Mouse (Mus musculus) megakaryocyte progenitor cell, adult 5-6 weeks (primary cell): ENCODE measurements around the gene Cdk14. TPM values are rescaled to one million over a fixed set of nuclear protein-coding genes. Genes with fewer than 3 reads are reported as not detected.
"Not testable (repeated sequence)": the region's sequence is repeated elsewhere in the genome, so short reads cannot be mapped to it uniquely, and the experiment has no call there.

Experiments used
- ATAC-seq: replicated peaks from 2 replicates; pipeline ENCODE4 v1.8.0; 2016; ENCODE audit warnings: mild to moderate bottlenecking, moderate TSS enrichment, inconsistent platforms; ENCODE audit not compliant: poor library complexity
- total RNA-seq, 2 experiments: library from RNA; stranded (forward) in 1 of 2; stranded (reverse) in 1 of 2; fragments of 157-497, 149-512 nt in 1 of 2; fragments of 200-1000 nt in 1 of 2; gene quantifications; 2 replicates each; pipeline versions ENCODE4 v1.2.3 to v1.2.4; 2015 to 2017

Cdk14 gene
- total RNA-seq, 2 experiments from 2014 or later: 0.25 to 1.7 TPM

DNA sequence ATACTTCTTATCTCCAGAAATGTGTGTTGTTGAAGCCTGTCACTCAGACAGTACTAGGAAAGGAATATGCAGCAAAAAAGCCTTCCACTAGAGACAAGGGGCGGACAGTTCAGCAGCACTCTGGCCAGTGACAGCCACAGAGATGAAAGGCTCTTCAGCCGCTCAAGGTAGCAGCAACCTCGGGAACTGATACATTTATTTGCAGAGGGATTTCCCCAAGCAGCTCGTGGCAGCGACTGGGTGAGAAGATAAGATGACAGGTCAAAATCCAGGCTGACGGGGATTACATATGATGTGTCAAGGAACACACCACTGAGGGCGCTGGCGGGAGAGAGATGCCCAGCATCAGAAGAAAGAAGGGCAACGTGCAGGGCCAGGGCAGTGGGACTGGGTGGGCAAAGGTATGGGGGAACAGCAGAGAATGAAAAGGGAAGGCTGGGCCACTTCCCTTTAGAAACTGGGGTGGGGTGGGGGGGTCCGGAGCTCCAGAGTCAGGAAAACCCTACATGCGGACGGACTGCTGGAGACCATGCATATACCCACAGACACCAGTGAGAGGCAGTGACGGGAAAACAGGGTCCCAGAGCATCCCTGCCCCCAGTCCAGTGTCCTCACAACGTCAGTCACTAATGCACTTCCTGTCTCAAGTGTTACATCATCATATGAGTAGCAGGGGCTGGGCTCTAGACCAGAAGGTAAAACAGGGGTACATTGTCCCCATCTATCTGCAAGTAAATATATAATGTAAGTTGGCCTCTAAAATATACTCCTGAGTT lies 51.5 kb downstream of the Cdk14 start:
- ATAC-seq: no peak

DNA sequence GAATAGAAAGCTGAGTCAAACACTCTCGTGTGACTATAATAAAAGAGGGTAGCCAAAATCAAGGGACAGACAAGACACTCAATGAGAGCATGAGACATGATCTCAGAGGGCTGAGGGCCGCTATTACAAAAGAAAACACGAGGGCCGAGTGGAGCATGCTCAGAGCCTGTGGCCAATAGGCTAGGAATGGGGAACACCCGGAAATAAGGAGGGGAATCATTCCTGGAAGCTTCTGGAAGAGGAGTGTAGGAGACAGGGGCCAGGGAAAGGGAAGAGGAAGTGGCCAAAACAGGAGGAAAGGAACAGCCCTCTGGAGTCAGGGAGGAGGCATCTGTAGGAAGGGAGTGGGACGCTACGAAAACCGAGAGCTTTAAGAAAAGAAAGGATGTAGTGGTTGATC lies 52.6 kb downstream of the Cdk14 start:
- no peak for ATAC-seq

DNA sequence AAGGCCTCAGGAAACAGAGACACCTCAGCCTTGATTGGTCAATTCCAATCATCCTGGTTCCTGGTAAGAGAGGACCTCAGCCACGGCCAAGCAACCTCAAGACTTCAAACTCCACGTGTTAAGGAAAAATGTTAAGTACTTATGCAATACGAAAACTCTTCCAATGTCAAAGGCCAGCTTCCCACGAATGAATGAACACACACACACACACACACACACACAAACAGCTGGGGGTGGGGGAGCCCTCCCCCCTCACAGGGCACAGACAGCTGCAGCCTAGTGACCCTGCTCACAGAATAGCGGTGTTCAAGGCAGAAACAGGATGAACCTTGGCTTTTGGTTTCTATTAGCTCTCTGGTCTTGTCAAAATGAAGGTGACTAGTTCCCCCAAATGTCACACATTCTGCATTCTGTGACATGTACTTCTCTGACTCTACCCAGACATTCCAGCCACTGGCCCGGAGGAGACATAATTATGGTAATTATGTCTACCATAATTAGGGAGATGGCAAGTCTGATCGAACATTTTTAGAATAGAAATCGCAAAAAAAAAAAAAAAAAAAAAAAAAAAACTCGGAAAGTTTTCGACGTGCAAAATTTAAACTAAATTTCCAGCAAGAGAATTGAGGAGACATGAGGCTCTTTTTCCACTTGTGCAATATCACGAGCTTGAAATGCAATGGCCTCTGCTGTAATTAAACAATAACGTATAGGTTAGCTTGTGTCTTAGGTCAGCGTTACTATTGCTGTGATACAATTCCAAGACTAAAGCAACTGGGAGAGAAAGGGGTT lies 54.6 kb downstream of the Cdk14 start:
- no peak for ATAC-seq

DNA sequence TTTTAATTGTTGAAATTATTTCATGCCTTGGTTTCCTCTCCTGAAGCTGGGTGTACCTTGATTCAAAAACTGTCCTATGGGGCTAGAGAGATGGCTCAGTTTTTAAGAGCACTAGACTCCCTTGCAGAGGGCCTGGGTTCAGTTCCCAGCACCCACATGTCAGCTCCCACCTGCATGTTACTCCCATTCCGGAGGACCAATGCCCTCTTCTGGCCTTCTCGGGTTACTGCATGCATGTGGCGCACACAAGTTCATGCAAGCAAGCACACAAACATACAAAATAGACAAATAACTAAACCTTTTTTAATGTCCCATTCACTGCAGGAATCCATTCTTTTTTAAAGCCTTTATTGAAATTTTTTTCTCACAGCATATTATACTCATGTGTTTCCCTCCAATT lies 58.4 kb downstream of the Cdk14 start:
- ATAC-seq: no peak

DNA sequence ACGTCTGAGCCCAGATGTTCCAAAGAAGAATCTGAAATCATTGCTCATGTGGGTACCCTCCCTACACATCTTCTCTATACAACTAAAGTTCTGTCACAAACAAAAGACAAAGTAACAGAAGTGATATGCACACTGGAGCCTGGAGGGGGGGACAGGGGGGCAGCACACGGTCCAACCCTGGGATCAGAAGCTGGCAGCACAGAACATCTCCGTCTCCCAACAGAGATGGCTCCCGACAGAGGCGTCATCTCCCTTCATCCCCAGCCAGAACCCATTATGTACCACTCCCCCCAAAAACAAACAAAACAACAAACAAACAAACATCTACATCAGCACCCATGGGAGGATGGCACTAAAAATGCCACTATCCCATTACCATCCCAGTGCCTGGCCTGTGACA lies 59.8 kb downstream of the Cdk14 start:
- ATAC-seq: no peak

DNA sequence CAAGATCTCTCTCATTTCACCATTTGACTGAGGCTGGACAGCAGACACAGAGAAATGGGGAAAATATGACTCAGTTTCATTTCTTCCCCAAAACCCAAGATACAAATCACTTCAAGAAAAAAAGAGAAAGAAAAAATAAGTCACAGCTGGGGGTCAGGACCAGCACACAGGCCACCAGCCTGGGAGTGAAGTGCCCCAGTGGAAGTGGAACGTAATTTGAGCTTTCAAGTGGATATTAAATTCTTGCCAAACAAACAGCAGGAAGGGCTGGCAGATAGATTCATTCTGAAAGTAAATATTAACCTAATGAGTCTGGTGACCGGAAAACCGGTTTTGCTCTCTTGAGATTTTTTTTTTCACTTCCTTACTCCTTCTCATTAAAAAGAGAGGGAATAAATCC lies 60.2 kb downstream of the Cdk14 start:
- no peak for ATAC-seq

DNA sequence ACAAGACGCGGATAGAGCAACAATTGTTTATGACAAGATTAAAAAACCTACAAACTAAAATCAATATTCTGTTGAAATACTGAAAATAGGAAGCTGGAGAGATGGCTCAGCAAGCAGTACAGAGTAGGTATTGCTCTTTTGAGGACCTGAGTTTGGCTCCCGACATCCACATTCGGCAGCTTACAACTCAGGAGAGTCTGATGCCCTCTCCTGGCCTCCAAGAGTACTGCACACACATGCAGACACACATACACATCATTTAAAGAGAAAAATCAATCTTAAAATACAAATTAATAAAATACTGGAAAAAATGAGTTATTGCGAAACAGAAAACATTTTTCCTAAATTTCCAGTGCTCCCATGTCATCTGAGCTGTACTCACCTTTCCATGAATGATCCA lies 60.7 kb downstream of the Cdk14 start:
- no peak for ATAC-seq

DNA sequence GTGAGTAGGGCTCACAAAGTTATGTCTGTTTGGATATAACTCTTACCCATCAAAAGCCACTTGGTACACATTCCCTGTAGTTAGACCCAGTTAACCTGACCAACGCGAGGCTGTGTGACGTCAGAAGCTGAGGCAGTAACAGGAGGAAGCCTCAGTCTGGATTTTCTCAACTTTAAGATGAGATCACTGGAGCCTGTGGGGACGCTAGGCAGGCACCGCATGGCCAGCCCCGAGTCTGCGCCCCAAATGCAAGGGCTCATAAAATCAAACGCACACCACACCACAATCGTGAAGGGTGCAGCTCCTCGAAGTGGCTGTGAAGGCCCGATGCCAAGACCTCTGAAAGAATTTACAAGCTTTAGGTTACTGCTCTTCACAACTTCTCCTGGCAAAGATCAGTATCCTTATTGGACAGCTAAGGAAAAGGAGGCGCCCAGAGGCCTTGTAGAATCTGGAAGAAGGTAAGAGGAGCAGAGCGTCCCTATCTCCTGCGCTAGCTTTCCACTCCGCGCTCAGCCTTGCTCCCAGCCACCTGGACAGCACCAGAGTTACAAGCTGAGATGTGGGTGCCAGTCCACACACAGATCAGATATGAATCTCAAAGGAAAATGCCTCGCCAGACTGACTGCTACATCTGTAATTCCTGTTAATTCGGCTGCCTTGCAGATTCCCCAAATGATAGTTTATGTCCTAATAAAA lies 61.9 kb downstream of the Cdk14 start:
- ATAC-seq: no peak

DNA sequence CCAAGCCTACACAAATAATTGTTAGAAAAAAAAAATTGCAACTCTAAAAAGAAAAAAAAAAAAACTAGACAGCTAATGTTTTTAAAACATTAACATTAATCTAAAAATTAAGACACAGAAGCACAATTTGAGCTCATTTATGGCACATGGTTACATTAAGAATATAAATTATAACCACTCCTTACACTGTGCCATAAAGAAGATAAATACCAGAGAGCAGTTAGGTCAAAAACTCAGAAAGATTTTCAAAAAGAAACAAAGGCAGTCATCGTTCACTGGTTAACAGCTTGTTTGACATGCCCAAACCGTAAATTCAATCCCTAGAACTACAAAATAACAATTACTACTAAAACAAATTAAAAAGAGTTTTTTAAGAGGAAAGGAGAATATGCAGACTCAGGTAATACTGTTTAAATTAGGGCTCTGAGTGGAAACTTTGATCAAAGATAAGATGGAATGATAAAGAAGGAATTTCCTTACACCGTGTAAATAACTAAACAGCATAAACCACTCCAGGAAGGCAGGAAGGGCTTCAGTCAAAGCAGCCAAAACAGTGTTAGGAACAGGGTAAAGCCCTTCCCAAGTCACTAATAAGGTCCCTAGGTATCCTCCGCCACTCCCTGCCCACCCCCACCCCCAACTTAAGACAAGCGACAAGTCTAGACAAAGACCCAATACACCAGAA lies 65.3 kb downstream of the Cdk14 start:
- ATAC-seq: no peak

DNA sequence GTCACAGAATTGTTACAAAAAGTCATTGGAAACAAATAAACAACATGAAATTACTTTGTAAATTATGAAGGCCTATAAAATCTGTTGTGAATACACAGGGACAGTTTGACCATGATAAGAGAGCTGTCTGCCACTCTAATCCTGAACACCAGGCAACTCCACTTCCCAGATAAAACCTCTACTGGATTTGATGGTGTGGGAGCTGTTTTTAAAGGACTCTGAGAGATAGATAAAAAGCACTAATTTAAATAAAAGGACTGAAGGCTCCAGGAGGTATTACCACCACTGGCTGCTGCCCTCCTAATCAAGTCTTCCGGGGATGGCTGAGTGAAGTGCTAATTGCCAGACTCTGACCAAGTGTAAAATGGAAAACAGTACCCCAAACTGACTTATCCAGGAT lies 66.2 kb downstream of the Cdk14 start:
- no peak for ATAC-seq

DNA sequence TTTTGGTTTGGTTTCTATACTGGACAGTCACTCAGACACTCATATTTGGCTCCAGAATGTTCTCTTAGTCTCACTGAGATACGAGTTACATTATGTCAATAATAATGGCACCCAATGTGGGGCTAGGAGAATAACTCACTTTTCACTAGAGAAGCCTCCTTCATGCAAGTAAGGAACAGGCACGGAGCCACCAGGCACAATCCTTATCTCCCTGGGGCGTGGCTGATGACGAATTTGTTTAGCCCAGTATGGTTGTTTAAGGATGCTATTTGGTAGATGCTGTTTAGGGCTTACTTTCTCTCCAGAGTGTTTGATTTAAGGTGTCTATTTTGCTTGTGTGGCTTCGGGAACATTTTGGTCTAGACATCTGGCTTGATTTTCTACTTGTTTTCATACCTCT lies 75.5 kb downstream of the Cdk14 start:
- no peak for ATAC-seq

DNA sequence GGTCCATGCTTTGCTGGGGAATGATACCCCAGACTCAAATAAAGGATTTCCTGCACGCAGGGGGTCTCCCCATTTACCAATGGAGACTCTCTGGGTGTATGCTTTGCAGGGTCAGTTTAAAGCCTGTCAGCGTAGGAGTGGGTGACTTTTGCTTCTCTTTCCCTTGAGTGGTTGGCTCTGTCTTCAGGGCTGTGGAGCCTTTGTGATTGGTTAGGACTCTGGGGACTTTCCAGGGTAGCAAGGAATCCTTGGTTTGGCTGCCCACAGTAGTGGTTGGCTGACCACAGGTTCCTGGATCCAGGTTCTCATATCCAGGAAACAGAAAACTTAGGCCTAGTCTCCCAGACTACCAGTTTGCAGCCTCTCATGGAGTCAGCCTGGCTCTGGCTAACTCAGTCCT lies 76.4 kb downstream of the Cdk14 start:
- ATAC-seq: no peak

DNA sequence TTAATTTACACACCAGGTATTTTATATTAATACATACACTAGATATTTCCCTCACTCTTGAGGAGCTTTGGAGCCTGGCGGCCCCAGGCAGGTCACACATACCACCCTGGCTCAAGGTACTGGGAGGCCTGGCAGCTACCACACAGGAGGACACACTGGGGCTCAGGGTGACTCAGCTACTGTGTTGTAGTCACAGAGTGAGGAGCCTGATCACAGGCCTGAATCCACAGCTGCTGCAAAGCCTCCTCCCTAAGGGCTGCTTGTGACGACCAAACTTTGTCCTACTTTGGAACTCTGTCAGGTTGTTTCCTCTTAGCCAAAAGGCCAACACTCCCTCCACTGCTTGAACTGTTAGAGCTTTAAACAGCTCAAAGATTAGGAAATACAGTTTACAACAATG lies 76.8 kb downstream of the Cdk14 start:
- no peak for ATAC-seq

DNA sequence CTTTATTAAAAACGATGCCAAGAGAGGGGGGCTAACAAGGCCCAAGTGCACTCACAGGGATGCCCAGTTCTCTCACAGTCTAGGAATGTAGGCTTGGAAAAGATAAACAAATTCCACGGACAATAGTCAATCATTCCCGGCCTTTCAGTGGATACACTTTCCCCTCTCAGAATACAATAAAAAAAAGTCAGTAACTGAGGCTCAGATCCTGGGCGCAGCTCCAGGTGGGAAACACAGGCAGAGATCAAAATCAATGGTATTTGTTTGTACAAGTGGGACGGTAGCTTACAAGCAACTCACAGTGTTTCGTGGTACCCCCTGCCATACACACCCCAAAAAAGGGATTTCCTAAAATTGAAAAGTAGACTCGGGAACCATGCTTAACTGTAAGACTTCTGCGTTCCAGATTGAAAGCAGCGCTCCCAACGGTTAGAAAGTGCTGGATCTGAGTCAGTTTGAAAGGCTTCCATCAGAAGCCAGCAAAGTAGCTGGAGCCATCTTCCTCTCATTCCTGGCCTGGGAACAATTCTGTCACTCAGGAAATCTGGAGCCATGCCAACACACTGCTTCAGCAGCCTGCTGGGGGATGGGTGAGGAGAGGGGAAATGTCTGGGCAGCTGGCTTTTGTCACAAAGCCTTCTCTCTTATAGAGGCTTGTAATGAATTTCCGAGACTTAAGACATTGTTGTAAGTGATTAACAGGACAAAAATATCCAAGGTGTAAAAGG lies 77.5 kb downstream of the Cdk14 start:
- no peak for ATAC-seq

DNA sequence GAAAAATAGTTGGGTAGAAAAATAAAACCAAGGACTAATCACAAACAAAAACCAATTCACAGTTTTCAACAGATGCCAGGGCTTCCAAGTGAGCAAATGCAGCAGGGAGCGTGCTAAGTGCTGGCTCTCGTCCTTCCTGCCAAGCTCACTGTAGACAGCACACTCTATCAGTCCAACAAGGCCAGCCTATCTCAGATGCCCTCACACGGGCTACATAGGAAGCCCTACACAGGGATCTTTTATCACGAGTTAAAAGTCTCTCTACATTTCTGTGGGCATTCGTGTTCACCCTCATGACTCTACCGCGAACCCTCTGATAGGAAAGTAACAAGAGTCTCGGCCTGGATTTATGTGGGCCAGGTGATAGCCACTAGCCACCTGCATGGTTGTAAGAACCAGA lies 78.5 kb downstream of the Cdk14 start:
- no peak for ATAC-seq

DNA sequence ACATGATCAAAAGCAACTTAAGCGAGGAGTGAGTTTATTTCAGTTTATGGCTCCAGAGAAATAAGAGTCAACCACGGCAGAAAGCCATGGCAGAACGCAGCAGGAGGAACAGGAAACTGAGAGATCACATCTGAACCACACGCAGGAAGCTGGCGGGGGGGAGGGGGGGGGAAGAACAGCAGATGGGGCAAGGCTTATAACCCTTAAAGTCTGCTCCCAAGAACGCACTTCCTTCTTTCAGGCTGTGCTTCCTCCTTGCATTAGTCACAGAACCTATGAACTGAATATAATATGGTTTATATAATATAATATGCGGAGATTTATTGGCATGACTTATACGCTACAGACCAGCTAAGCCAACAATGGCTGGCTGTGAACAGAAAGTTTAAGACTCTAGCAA lies 86.2 kb downstream of the Cdk14 start:
- ATAC-seq: peak; percentile 76

DNA sequence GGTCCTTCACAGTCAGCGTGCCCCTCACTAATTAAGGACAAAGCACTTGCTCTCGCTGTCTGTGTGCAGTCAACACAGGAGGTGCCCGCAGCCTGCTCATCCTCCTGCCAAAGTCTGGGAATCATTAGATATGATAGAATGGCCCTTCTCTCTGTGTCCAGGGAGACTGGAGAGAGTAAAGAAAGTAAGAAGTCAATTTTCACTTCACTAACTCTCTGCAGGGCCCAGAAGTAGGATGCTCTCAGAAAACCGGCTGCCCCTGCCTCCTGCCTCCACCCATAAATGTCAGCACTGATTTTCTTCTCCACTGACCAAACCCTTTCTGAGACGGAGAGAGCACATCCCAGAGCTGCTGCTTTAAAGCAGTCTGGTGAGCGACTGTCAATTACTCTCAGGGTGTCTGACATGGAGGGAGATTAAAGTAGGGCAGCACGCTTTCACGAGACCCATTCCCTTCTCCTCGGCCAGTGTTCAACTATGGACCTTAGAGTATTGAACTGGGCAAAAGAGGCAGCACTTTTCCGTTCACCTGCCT lies 89.1 kb downstream of the Cdk14 start:
- no peak for ATAC-seq

DNA sequence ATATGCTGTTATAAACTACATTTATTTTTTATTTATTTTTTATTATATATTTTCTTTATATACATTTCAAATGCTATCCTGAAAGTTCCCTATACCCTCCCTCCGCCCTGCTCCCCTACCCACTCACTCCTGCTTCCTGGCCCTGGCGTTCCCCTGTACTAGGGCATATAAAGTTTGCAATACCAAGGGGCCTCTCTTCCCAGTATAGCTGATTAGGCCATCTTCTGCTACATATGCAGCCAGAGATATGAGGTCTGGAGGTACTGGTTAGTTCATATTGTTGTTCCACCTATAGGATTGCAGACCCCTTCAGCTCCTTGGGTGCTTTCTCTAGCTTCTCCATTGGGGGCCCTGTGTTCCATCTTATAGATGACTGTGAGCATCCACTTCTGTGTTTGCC lies 91.1 kb downstream of the Cdk14 start:
- not testable (repeated sequence) for ATAC-seq

DNA sequence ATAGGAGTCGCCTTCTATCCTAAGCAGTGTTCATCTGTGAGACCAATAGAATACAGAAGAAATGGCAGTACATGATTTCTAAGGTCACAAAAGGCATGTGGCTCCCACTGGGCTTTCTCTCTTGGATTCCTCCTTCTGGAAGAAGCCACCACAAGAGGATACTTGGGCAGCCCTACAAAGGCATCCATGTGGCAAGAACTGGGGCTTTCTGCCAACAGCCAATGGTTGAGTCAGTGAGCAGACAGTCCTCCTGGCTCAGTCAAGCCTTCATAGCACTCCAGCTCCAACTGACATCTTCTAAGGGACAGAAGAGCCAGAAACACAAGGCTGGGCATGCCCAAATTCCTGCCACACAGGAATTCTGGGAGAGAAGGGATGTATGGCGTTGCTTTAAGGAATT lies 93.4 kb downstream of the Cdk14 start:
- no peak for ATAC-seq

DNA sequence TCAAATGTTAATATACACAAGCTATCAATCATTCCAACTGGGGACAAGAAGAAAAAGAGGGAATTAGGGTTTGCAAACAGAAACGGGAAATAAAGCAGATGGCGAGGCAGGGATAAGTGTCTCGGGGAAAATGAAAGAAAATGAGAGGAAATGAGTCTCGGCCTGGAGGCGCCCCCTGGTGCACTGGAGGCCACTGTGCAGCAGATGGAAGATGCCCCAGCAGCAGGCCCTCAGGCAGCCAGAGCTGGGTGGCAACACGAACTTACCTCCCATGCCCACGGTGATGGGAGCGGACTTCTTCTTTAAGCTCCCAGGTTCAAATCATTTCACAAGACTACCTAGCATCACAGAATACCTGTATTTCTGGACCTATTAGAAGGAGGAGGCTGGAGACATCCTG lies 97.4 kb downstream of the Cdk14 start:
- ATAC-seq: no peak
